Mouse (Mus musculus): Measurements from ENCODE around the gene Actg2.
A peak's percentile ranks its signal among the peaks of the same experiment; 100 is the strongest.

Actg2 gene

DNA sequence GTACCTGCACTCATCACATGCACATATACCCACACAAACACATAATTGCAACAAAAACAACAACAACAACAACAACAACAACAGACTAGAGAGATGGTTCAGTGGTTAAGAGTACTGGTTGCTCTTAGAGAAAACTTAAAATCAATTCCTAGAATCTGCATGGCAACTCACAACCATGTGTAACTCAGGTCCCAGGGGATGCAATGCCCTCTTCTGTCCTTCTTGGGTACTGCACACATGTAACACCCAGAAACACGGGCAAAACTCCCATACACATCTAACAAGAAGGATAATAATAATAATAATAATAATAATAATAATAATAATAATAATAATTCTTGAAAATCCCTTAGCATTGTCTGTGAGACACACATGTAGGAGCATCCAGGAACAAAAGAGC is 23.6 kb downstream of the Actg2 start:
- no peak for DNase-seq (ENCODE audit: low spot score)

DNA sequence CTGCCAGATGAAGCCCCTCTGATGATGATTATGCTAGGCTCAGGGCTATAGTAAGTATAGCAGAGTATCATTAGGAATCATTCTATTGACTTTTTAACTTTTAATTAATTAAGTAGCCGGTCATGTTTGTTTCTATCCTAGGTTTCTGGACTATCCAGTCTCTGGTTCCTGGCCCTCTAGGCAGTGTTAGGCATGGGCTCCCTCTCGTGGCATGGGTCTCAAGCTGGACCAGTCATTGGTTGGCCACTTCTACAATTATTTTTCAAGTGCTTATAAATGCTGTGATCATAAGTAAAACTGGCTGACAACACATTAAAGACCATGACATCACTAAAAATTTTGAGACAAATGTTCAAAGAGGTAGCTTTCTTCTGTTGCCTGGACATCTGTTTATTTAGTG is 25.9 kb downstream of the Actg2 start:
- no peak for DNase-seq (ENCODE audit: low spot score)

DNA sequence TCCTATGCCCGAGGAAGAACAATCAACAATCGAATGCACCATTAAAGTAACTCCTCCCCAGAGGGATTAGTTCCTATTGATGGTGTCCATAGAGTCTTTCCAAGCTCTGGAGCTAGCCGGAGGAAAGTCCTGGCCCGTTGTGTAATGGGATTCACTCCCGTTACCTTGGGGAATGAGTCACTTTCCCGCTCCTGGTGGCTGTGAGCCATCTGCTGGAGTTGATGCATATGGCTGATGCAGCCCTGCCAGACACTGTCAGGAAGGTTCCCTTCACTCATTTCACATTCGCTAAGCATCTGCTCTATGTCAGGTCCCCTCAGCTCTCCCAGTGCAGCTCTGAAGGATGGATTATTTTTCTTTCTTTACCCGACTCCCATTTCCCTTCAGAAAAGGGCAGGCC is 26.6 kb downstream of the Actg2 start:
- no peak for DNase-seq (ENCODE audit: low spot score)

DNA sequence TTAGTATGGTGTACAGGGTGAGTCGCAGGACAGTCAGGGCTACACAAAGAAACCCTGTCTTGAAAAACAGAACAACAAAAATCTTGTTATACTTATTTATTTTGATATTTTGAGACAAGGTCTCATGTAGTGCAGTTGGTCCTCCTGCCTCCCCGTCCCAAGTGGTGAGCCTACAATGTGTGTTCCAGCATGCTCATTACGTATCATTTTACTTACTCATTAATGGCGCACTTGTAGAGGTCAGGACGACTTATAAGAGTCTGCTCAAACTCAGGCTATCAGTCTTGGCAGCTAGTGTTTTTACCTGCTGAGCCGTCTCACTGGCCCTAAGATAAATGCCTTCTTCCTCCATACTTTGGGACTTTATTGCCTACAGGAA is 28.9 kb downstream of the Actg2 start:
- no peak for DNase-seq (ENCODE audit: low spot score)

DNA sequence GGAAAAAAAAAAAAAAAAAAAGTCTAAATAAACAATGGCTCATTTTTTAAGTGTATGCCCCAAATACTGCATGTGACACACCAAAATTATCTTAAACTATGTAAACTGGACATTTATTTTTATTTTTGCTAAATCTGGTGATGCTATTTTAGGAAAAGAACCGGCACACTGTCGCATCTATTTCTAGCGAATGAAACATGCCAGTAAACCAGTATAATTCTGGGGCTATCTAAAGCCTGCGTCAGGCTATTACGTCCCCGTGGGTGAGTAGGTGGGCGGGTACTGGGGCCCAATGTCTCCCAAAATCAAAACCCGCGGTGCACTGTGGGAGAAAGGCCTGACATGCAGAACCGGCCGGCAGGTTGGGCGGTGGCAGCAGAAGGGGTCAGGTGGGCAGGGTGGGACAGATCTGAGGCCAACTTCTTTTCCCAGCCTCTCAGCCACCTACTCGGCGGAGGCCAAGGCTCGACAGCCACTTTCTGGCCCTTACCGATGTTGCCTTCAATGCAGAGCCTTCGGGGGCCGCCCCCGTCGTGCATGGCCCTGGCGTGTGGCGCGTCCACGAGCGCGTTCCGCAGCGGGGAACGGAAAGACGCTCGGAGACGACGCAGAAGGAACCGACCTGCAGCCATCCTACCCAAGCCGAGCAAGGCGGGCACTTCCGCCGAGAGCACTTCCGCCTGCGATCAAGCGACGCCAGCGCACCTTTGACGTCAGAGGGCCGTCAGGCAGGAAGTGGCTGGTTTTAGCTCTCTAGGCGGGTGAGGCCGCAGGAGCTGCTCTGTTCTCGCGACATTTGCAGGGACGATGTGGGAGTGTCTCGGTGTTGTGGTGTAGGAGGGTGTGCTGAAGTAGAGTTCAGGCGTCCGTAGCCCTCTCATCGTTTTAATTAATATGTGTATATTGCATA is 29.6 kb downstream of the Actg2 start, which contains the start of gene Dguok:
Gene Dguok (minus strand): TSS at position 712 of the 910 bp plus-strand sequence.
- peak; percentile 97 for DNase-seq (ENCODE audit: low spot score)

DNA sequence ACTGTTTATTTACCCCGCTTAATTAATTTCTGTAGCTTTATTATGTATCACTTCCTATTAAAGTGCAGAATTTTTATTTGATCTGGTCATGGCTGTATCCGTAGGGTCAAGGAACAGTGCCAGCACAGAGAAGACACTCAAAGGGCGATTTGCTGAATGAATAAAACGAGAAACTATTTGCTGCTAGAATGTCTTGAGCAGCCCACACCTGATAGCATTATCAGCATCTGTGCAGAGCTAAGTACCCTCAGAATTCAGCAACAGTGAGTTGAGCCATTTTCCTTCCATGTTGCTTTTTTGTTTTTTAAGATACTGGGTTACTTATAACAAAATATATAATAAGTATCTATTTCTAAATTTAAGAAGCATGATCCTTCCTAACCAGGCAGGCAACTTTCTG is 30.5 kb downstream of the Actg2 start:
- DNase-seq (ENCODE audit: low spot score): no peak

DNA sequence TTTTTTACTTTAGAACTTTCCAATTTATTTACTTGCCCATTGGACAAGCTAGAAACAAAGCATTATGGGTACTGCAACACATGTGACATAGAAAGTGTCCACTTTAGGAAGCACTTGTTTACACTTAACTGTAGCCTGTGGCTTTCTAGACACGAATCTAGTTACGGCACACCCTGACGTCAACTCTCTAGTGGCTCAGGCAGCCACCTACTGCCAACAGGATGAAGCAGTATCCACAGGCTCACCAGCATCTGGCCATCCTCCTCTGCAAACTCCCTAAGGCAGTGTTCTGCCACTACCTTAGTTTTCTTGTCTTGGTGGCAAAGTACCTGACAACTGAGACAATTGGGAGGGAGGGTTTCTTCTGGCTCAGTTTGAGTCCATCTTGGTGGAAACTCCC is 32.7 kb downstream of the Actg2 start:
- DNase-seq (ENCODE audit: low spot score): no peak

DNA sequence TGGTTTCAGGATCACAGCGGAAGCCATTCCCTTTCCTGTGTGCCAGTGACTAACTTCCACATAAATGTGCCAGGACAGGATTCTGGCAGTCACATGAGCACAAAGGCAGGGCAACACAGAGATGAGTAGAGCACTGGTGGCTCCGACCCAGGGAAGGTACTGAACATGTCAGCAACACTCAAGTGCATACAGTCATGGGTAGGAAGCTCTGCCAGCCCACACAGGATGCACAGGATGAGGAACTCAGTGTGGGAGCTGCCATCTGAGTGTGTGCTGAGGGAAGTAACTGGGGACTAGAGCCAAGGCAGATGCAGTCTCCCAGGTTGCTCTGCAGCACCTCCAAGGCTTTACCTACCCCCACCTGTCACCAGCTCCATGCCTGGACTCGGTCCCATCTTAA is 33.4 kb downstream of the Actg2 start:
- DNase-seq (ENCODE audit: low spot score): no peak

DNA sequence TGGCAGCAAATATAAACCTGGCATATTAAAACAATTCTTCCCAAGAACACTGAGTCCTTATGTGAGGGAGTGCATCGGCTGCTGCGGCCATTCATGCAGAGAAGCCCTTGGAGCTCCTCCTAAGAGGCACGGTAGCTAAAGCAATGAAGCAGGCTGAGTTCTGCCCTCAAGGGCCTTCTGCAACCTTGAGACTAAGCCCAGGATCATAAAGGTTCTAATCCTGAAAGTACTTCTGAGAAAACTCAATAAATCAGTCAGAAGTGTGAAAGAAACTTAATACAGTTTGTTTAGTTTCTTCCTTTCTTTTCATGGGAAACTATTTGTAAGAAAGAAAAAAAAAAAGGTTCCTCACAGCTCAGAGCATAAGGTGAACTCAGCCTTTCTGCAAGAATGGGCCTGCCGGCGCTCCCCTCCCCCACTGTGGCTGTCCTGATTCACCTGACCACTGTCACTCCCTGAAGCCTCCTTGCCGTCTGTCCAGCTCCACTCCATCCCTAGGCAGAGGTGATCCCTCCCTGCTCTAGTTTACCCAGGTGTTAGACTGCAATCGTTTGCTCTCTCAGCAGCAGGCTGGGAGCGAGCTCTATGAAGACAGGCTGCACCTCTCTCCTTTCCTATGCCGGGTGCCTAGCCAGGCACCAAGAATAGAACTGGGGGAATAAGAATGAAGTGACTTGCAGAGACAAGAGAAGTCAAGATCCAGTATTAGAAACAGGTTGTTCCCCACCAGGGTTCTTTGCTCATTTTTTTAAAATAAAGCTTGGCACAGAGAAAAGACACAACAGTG is 34.3 kb downstream of the Actg2 start:
- peak; percentile 42 for DNase-seq (ENCODE audit: low spot score)

DNA sequence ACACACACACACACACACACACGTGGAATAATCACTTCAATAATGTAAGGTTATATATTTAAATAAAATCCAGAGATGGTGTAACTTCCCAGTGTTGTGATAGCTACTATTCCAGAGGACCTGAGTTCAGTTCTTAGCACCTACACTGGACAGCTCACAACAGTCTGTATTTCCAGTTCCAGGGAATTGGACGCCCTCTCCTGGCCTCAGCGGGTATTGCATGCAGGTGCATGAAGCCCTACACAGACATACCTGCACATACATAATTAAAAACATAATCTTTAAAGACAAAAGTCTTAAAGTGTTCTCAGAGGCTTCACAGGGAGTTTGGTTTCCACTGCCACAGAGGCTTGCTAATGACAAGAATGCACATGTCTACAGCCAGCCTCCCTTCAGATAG is 35.6 kb downstream of the Actg2 start:
- DNase-seq (ENCODE audit: low spot score): no peak

DNA sequence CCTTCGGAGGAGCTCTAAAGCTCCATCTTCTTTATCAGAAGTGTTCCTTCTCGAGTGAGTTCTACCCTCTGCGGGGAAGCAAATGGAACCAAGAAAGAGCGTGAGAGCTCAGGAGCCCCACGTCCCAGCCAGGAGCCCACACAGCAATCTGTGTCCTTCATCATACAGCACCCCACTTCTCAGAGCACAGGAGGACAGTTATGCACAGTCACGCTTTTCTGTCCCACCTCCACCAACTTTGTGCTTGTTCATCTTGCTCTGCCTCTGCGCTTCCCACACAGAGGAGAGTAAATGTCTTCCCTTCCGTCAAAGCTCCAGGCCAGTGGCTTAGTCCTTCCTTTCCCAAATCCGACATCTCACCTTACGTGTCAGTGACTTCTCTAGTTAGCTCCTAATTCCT is 37.0 kb downstream of the Actg2 start:
- DNase-seq (ENCODE audit: low spot score): no peak

DNA sequence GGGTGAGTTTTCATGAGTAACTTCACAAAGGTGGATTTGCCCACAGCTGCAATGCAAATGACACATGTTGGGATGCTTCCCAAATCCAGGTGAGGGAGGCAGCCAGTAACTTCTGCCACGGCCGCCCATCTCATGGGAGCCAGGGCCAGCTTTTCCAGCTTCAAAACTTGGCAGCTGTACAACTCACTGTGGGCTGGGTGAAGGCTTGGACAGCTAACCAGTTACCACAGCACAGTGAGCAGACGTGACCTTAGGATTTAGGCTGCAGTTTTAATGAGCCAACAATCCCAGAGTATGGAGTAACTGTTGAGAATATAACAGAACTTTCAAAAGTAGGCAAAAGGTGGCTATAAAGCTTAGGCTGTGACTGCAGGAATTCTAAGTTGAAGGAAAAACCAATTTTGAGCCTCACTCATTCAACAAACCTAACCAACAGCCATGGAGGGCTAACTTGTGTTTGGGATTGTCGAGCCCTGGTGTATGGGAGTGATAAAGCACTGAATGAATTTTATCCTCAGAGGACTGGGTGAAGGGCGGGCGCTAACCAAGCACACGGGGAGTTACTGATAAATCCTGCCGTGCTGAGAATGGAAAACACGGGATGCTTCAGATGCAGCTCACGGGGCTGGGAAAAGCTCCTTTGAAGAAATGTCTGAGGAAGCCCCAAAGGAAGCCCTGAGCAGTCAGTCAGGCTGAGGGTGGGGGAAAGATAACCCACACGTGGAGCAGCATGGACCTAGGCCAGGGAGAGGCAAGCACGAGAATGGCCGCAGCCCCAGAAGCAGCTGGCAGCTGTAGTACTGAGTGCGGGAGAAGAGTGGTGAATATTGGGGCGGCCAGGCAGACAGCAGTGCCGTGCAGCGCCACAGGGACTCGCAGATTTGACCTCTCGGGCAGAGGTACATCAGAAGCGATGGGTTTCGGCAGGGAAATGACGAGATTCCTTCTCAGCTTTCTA is 39.0 kb downstream of the Actg2 start:
- no peak for DNase-seq (ENCODE audit: low spot score)

DNA sequence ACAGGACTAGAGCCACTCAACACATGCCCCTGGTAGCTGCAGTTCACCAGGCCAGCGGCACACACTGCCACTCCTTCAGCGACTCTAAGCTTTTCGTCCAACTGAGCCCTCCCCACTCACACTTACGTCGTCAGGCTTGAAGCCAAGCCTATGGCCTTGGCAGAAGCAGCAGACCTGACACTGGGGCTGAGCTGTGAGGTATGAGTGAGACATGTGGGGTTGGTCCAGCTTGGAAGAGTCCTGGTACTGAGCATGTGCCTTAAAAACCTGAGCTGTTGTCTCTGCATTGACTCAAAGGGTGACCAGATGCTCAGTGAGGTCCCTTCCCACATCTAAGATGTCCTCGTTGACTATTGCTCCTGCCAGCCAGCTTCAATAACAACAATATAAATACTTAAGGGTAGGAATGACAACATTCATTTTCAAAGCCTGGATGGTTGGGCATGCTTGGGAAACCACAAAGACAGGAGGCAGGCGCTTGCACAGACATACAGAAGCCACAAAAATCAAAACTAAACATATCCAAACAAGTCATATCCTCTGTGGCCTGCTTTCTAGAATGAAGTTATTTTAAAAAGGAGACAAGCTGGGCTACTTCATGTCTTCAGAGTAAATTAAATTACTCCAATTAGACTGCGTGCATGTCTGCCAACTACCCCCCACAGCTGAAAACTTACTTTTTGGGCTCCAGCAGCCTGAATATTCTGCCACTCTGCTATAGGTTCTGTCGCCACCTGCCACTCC is 39.9 kb downstream of the Actg2 start:
- DNase-seq (ENCODE audit: low spot score): no peak

DNA sequence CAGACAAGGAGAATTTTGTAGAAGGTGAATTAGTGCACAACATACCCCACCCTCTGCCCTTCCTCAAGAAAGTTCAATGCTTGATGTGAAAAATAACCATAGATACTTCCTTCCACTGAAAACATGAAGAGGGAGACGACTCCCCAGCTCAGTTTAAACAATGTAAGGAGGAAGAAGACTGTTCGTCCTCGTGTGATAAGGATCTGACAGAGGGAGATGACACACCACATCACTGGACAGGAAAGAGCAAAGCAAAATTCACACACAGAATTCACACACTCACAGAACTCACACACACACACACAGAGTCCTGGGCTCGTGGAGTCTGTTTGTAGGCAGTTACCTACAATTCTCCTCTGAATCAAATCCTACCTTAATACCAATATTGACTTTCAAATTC is 45.4 kb downstream of the Actg2 start:
- DNase-seq (ENCODE audit: low spot score): no peak

DNA sequence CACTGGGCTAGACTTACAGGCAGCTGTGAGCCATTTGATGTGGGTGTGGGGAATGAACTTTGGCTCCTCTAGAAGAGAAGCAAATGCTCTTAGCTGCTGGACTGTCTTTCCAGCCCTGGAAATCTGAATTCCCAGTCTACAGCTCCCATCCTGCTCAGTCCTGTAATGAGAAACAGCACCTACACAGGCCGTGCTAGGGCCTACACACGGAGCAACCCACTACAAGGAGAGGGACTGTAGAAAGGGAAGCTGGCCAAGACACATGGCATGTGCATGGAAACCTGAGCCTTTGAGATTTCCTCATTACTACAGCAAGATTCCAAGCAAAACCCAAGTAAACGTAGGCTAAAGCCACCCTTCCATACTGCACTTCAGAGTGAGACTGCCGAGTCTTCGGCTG is 47.9 kb downstream of the Actg2 start:
- DNase-seq (ENCODE audit: low spot score): no peak

DNA sequence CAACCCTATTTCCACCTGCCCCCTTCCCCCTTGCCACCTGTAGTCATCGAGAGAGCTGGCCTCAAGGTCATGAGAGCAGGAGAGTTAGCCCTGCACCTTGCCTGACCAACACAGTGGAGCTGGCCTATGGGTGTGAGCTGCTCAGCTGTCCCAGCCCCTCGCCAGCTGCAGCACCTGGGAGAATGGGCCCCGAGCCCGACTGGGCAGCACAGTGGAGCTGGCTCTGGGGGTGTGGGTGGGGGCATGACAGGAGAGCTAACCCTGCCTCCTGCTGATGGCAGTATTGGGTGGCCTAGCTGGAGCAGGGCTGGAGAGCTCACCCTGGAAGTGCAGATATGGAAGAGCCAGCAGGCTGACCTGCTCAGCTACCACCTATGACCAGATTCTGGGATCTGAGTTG is 48.8 kb downstream of the Actg2 start:
- DNase-seq (ENCODE audit: low spot score): no peak

DNA sequence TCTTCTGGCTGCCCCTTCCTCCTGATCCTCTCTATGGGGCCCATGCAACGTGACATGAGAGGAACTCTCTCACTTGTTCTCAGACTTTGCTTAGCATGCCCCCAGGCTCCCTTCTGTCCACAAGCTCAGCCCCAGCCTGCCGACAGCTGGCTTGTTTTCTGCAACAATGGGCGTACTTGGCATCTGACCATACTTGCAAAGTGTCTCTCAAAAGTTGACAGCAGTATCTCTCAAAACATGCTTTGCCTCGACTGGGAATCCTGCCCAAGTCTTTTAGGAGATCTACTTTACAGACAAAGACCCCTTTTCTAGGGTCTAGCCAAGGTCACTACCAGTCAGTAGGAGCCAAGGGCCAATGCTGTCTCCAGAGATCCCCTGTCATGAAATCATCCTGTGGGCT is 50.2 kb downstream of the Actg2 start:
- no peak for DNase-seq (ENCODE audit: low spot score)

DNA sequence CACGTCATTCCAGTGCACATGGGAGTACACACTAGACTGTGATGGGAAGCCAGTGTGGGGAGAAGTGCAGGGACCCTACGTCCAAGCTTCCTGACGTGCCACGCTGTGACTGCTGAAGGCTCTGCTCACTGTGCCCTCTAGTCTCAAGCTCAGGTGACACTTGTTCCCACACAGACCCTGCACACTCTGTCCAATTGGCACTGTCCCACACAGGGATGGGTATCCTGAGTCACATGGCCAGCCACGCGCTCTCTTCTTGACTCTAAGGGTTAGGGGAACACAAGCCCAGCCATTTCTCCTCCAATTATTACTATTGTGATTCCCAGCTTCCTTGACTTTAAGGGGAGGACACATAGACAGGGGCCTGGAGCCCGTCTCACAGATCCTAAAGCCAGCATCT is 52.3 kb downstream of the Actg2 start:
- no peak for DNase-seq (ENCODE audit: low spot score)

DNA sequence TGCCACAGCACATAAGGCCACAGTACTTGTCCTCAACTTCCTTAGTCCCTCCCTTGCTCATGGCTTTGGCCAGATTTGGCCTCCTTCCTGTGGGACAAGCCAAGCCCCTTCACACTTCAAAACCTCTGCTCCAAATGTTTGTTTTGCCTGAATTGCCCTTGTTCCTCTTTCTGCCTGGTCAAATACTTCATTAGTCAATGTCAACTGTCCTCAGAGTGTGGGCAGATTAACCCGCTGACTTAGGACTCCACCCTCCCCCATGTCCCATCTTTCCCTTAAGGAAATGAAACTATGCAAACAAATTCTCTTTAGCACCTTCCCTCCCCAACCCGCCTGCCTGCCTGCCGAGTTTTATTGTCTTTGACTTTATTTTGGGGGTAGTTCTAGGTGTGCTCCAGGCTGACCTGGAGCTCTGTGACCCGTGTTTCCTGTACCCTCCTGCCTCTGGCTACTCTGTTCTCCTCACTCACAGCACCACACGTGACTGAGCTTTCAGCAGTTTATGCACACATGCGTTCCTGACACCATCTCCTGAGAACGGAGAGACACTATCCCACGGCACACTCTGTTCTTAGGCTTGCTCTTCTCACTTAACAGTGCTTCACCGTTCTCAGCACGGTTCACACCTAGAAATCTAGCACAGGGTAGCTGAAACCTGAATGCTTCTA is 53.5 kb downstream of the Actg2 start:
- peak; percentile 45 for DNase-seq (ENCODE audit: low spot score)

DNA sequence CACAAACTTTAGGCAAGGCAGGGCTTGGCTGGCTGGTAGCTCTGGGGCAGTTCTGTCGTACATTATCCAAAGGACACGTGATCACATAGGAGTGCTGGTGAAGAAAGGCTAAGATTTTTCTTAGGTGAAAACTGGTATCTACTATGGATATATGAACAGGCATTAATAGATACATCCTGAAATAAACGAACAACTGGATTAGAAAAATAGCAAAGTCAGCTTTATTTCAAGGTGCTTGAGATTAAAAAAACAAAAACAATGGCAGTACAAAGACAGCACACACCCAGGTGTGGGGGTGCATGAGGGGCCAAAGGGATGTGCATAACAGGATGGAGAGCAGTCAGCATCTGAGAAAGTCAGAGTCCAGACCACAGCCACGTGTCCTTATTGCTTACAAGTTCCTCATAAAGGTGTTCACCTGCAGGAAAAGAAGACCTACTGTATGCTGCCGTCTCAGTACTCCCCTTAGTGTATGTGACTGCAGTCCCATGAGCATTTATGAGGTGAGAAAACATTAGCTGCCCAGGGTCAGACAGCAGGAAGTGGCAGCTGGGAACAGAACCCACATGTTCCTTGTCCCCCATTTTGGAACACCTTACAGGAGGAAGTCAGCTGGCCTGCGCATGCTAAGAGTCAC is 55.9 kb downstream of the Actg2 start:
- no peak for DNase-seq (ENCODE audit: low spot score)

Data from yolk sac, embryonic 10.5 days (tissue).